Mouse (Mus musculus): ENCODE measurements at regions not wholly inside any gene's neighbourhood (a gene's known extent, or its start where the extent isn't known, plus 50 kb on each side); places are given as distances from the start of the nearest gene placed in this dataset.
"Not testable (repeated sequence)": the region's sequence is repeated elsewhere in the genome, so short reads cannot be mapped to it uniquely, and the experiment has no call there.

GRCm38 (mm10) chr1:145910637-145911369 lies 583.8 kb upstream of the Brinp3 start:
- Histone ChIP-seq H3K4me2 (no peak overlapping the region), H3K4me1 (ENCODE audit: control insufficient read depth, insufficient read depth, low read length) (no peaks in the 10 kb centered on the region), H3K9ac (ENCODE audit: low read length) (no peak overlapping the region), H3K4me3 (ENCODE audit: low read depth, low read length) (no peak overlapping the region), H3K36me3 (ENCODE audit: control insufficient read depth, insufficient read depth, low read length) (no peaks in the 10 kb centered on the region), H3K9me3 (ENCODE audit: control insufficient read depth, low read length) (no peaks in the 10 kb centered on the region), H3K27me3 (ENCODE audit: control insufficient read depth, insufficient read depth, low read length) (no peaks in the 10 kb centered on the region), H3K27ac (ENCODE audit: low read depth, low read length) (no peak overlapping the region)
- WGBS, result 73% methylated on average over 3 of the region's 3 CpGs
- ATAC-seq (ENCODE audit: low FRiP score) (no peak), DNase-seq (ENCODE audit: low spot score, missing footprints) (peak; percentile 65)

GRCm38 (mm10) chr1:145935798-145936197 lies 558.8 kb upstream of the Brinp3 start:
- DNase-seq (ENCODE audit: low spot score, missing footprints) (peak; percentile 26), ATAC-seq (ENCODE audit: low FRiP score) (no peak)
- no peak overlapping the region for H3K27ac ChIP-seq (ENCODE audit: low read depth, low read length)
- H3K4me3 ChIP-seq (ENCODE audit: low read depth, low read length), result no peak overlapping the region
- no peaks in the 10 kb centered on the region for H3K27me3 ChIP-seq (ENCODE audit: control insufficient read depth, insufficient read depth, low read length)
- H3K4me2 ChIP-seq, result no peak overlapping the region
- no peaks in the 10 kb centered on the region for H3K4me1 ChIP-seq (ENCODE audit: control insufficient read depth, insufficient read depth, low read length)
- no peak overlapping the region for H3K9ac ChIP-seq (ENCODE audit: low read length)
- 89% methylated on average over 5 of the region's 5 CpGs for WGBS
- no peaks in the 10 kb centered on the region for H3K36me3 ChIP-seq (ENCODE audit: control insufficient read depth, insufficient read depth, low read length)
- no peaks in the 10 kb centered on the region for H3K9me3 ChIP-seq (ENCODE audit: control insufficient read depth, low read length)

GRCm38 (mm10) chr1:145957762-145958161 lies 536.8 kb upstream of the Brinp3 start:
- ATAC-seq (ENCODE audit: low FRiP score); H3K27ac ChIP-seq (ENCODE audit: low read depth, low read length); H3K4me2 ChIP-seq; H3K4me1 ChIP-seq (ENCODE audit: control insufficient read depth, insufficient read depth, low read length); H3K4me3 ChIP-seq (ENCODE audit: low read depth, low read length); H3K9me3 ChIP-seq (ENCODE audit: control insufficient read depth, low read length); H3K36me3 ChIP-seq (ENCODE audit: control insufficient read depth, insufficient read depth, low read length); H3K27me3 ChIP-seq (ENCODE audit: control insufficient read depth, insufficient read depth, low read length); DNase-seq (ENCODE audit: low spot score, missing footprints); H3K9ac ChIP-seq (ENCODE audit: low read length): not testable (repeated sequence)
- WGBS, result 86% methylated on average over 5 of the region's 5 CpGs

GRCm38 (mm10) chr1:145962303-145962702 lies 532.3 kb upstream of the Brinp3 start:
- no peaks in the 10 kb centered on the region for H3K36me3 ChIP-seq (ENCODE audit: control insufficient read depth, insufficient read depth, low read length)
- no peaks in the 10 kb centered on the region for H3K27me3 ChIP-seq (ENCODE audit: control insufficient read depth, insufficient read depth, low read length)
- no peaks in the 10 kb centered on the region for H3K9me3 ChIP-seq (ENCODE audit: control insufficient read depth, low read length)
- no peak overlapping the region for H3K4me3 ChIP-seq (ENCODE audit: low read depth, low read length)
- DNase-seq (ENCODE audit: low spot score, missing footprints), result no peak
- H3K4me1 ChIP-seq (ENCODE audit: control insufficient read depth, insufficient read depth, low read length), result no peaks in the 10 kb centered on the region
- no peak overlapping the region for H3K27ac ChIP-seq (ENCODE audit: low read depth, low read length)
- no peak overlapping the region for H3K9ac ChIP-seq (ENCODE audit: low read length)
- H3K4me2 ChIP-seq, result no peak overlapping the region
- ATAC-seq (ENCODE audit: low FRiP score), result no peak

DNA sequence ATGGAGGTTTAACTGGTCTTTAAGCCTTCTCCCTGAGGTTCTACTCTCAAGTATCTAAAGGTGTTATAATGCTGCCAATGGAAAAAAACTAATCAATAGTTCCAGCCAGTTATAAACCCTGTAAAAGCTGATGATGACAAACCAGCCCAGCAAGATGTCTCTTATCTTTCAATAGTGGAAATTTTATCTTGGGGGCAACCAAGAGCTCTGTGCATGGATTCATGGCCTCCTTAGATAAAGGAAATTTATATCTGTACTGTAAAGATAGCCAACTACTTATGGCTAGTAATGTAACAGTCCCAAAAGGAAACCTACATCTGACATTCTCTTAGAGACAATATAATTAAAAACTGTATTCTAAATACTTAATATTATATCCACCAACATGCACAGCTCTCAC lies 526.5 kb upstream of the Brinp3 start:
- H3K36me3 ChIP-seq (ENCODE audit: control insufficient read depth, insufficient read depth, low read length), result no peaks in the 10 kb centered on the region
- ATAC-seq (ENCODE audit: low FRiP score) (no peak), DNase-seq (ENCODE audit: low spot score, missing footprints) (no peak)
- H3K4me2 ChIP-seq, result no peak overlapping the region
- no peak overlapping the region for H3K9ac ChIP-seq (ENCODE audit: low read length)
- no peak overlapping the region for H3K27ac ChIP-seq (ENCODE audit: low read depth, low read length)
- H3K27me3 ChIP-seq (ENCODE audit: control insufficient read depth, insufficient read depth, low read length), result no peaks in the 10 kb centered on the region
- H3K4me3 ChIP-seq (ENCODE audit: low read depth, low read length), result no peak overlapping the region
- H3K4me1 ChIP-seq (ENCODE audit: control insufficient read depth, insufficient read depth, low read length), result no peaks in the 10 kb centered on the region
- no peaks in the 10 kb centered on the region for H3K9me3 ChIP-seq (ENCODE audit: control insufficient read depth, low read length)

DNA sequence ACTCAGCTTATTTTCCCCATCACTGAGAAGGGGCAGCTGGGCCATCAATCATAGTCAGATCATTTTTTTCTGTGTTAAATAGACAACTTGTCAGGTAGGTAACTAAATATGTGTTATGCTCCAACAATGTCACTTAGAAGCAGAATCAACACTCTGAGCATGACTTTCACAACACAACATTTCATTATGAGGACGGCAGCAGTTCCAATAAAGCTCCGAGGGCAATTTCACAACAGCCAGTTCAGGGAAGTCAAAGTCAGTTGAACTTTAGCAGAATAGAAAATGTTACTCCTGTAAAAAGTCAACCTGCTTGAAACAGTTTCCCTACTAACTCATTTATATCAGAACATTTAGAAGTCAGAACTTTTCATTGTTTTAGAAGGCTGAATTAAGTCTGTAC lies 522.1 kb upstream of the Brinp3 start:
- Histone ChIP-seq H3K4me2 (no peak overlapping the region), H3K4me1 (ENCODE audit: control insufficient read depth, insufficient read depth, low read length) (no peaks in the 10 kb centered on the region), H3K27me3 (ENCODE audit: control insufficient read depth, insufficient read depth, low read length) (no peaks in the 10 kb centered on the region), H3K27ac (ENCODE audit: low read depth, low read length) (no peak overlapping the region), H3K36me3 (ENCODE audit: control insufficient read depth, insufficient read depth, low read length) (no peaks in the 10 kb centered on the region), H3K4me3 (ENCODE audit: low read depth, low read length) (no peak overlapping the region), H3K9me3 (ENCODE audit: control insufficient read depth, low read length) (no peaks in the 10 kb centered on the region), H3K9ac (ENCODE audit: low read length) (no peak overlapping the region)
- 91% methylated on average over 2 of the region's 2 CpGs for WGBS
- DNase-seq (ENCODE audit: low spot score, missing footprints) (no peak), ATAC-seq (ENCODE audit: low FRiP score) (no peak)

- DNase-seq (ENCODE audit: low spot score, missing footprints) (no peak), ATAC-seq (ENCODE audit: low FRiP score) (no peak)
- no peaks in the 10 kb centered on the region for H3K9me3 ChIP-seq (ENCODE audit: control insufficient read depth, low read length)
- no peak overlapping the region for H3K4me2 ChIP-seq
- H3K27ac ChIP-seq (ENCODE audit: low read depth, low read length), result no peak overlapping the region
- H3K4me3 ChIP-seq (ENCODE audit: low read depth, low read length), result no peak overlapping the region
- no peaks in the 10 kb centered on the region for H3K36me3 ChIP-seq (ENCODE audit: control insufficient read depth, insufficient read depth, low read length)
- no peaks in the 10 kb centered on the region for H3K27me3 ChIP-seq (ENCODE audit: control insufficient read depth, insufficient read depth, low read length)
- H3K4me1 ChIP-seq (ENCODE audit: control insufficient read depth, insufficient read depth, low read length), result no peaks in the 10 kb centered on the region
- 71% methylated on average over 1 of the region's 1 CpGs for WGBS
- H3K9ac ChIP-seq (ENCODE audit: low read length), result no peak overlapping the region
Observed at GRCm38 (mm10) chr1:146002010-146002409, 492.6 kb upstream of the Brinp3 start.

- no peak overlapping the region for H3K9ac ChIP-seq (ENCODE audit: low read length)
- 81% methylated on average over 2 of the region's 2 CpGs for WGBS
- H3K4me2 ChIP-seq, result no peak overlapping the region
- DNase-seq (ENCODE audit: low spot score, missing footprints), result no peak
- H3K36me3 ChIP-seq (ENCODE audit: control insufficient read depth, insufficient read depth, low read length), result no peaks in the 10 kb centered on the region
- no peak overlapping the region for H3K27ac ChIP-seq (ENCODE audit: low read depth, low read length)
- H3K4me3 ChIP-seq (ENCODE audit: low read depth, low read length), result no peak overlapping the region
- H3K4me1 ChIP-seq (ENCODE audit: control insufficient read depth, insufficient read depth, low read length), result no peaks in the 10 kb centered on the region
- ATAC-seq (ENCODE audit: low FRiP score), result no peak
- no peaks in the 10 kb centered on the region for H3K27me3 ChIP-seq (ENCODE audit: control insufficient read depth, insufficient read depth, low read length)
- no peaks in the 10 kb centered on the region for H3K9me3 ChIP-seq (ENCODE audit: control insufficient read depth, low read length)
Observed at GRCm38 (mm10) chr1:146015075-146015474, 479.5 kb upstream of the Brinp3 start.

DNA sequence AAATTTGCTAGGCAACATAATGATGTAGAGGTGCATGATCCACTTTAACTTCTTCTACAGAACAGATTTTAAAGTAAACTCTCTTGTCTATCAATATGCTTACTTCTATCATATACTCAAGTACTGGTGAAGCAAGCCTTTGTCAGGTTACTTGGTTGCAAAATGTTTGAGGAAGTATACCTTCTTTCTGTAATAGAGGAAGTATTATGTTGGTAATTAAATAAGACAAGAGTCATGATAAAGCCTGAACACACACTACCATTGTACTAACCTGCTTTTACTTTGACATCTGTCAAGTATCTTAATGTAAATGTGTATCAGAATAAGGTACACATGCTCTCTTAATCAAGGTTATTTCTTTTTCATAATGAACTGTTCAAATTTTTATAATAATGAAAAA lies 467.9 kb upstream of the Brinp3 start:
- Histone ChIP-seq H3K27me3 (ENCODE audit: control insufficient read depth, insufficient read depth, low read length) (no peaks in the 10 kb centered on the region), H3K4me1 (ENCODE audit: control insufficient read depth, insufficient read depth, low read length) (no peaks in the 10 kb centered on the region), H3K4me3 (ENCODE audit: low read depth, low read length) (no peak overlapping the region), H3K9ac (ENCODE audit: low read length) (no peak overlapping the region), H3K9me3 (ENCODE audit: control insufficient read depth, low read length) (no peaks in the 10 kb centered on the region), H3K27ac (ENCODE audit: low read depth, low read length) (no peak overlapping the region), H3K4me2 (no peak overlapping the region), H3K36me3 (ENCODE audit: control insufficient read depth, insufficient read depth, low read length) (no peaks in the 10 kb centered on the region)
- DNase-seq (ENCODE audit: low spot score, missing footprints) (no peak), ATAC-seq (ENCODE audit: low FRiP score) (no peak)

All from midbrain, embryonic 11.5 days (tissue).